Mouse (Mus musculus): ENCODE data around the gene Prdx3. TPM values are rescaled to one million over a fixed set of nuclear protein-coding genes. Genes with fewer than 3 reads are reported as not detected.

Gene Prdx3
- 97.8 and 99.4 TPM in 2 replicates for polyA plus RNA-seq (2012; rRNA removed)

DNA sequence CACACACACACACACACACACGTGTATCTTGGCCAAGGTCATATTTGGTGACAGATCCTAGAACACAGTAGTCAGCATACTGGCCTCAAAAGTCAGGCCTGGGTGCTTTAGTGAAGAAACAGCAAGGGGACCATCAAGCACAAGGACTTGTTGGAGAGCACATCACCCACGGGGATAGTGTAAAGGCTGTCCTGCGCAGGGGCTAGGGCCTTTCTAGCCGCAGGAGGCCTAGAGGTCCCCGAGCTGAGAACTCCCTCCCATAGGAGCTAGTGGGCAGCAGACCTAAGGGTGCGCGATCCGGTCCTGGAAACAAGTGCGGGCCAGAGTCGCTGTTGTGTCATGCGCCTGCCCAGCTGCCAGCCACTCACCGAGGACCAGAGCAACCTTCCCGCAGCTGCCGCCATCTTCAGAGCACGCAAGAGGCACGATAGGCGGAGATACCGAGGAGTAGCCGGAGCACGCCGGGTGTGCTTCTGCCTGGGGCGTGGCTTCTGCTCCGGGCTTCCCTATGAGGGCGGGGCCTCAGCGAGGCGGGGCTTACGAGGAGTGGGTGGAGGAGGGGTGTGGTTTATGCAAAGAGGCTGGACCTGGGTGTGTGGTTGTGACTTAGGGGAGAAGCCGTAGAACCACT is at the start of gene Prdx3:
Gene Prdx3, minus strand, starts transcription at position 493 of the 631 bp plus-strand sequence.
- DNase-seq (ENCODE audit: extremely low spot score in 1 of 2, low spot score in 1 of 2) = peak; percentile 92 to 96

DNA sequence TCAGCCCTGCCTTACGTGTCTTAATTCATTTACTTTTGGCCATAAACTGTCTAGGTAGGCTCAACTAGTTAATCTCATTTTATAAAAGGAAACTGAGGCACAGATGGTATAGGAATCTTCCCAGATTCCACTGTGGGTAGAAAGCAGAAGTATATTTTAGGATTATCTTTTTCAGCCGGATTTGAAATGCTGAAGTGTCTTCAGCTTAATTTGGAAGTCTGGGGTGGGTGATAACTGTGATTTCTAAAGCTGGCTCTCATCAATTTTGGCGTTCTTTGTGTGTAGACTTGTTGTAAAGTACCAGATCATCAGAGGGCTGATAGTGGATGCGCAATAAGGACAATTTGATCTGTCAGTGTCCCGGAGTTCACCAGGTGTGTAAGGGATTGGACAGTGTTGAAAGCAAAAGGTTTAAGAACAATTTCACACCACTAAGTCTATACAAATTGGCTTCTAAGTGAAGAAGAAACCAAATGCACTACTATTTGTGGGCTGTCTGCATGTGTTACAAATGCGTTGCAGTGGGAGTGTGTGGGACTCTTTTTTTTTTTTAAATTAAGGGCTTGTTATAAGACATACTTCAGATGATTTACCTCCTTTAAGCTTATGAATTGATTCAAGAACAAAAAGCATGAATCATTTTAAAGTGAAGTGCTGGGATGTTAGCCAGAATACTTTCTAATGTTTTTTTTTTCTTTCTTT is 42.7 kb upstream of the Prdx3 start:
- DNase-seq (ENCODE audit: extremely low spot score in 1 of 2, low spot score in 1 of 2) = peak; percentile 11 to 45

DNA sequence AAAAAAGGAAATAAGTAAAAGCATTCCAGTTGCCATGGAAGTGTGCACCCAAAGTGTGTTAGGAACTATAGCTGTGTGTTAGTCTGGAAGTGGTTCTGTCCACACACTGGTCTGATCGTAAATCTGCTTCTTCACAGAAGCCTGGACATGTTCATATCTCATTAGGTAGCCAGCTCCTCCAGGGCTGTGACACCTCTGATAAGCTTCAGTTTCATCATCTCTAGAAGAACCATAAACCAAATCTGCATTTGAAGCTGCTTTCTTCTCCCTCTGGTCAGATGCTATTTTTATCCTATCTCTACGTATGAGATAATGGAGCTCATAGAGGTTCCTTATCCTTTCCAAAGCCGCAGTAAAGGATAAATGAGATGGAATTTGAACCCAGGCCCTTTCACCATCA is 41.5 kb upstream of the Prdx3 start:
- no peak for DNase-seq (ENCODE audit: extremely low spot score in 1 of 2, low spot score in 1 of 2)

- no peak for DNase-seq (ENCODE audit: extremely low spot score in 1 of 2, low spot score in 1 of 2)
Measured at GRCm38 (mm10) chr19:60915236-60915635, 40.9 kb upstream of the Prdx3 start.

DNA sequence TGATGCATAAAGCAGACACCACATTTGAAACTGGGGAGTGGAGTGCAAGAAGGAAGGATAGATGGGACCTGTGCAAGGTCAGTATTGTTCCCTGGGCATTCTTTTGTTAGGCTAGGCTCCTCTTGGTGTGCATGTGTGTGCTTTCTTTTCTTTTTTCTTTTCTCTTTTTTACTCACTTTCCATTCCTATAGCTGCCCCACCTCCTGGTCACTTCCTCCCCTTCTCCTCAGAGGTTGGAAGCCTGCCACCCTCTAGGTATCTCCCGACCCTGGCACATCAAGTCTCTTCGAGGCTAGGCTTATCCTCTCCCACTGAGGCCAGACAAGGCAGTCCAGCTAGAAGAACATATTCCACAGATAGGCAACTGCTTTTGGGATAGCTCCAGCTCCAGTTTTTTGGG is 37.3 kb upstream of the Prdx3 start:
- DNase-seq (ENCODE audit: extremely low spot score in 1 of 2, low spot score in 1 of 2) = no peak

DNA sequence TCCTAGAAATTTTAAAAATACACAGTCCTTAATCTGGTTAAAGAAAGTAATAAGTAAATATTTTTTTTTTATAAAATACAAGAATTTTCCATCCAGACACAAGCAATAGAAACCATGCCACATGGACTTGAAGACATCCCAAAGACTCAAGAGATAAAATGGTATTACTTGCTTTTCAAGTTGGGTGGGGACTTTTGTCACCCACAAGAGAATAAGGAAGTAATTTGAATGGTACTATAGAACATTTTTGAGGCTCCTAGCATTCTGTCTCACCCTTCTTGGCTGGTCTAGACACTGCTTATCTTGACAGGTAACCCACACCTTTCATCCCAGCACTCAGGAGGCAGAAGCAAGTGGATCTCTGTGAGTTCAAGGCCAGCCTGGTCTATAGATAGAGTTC is 35.9 kb upstream of the Prdx3 start:
- no peak for DNase-seq (ENCODE audit: extremely low spot score in 1 of 2, low spot score in 1 of 2)

DNA sequence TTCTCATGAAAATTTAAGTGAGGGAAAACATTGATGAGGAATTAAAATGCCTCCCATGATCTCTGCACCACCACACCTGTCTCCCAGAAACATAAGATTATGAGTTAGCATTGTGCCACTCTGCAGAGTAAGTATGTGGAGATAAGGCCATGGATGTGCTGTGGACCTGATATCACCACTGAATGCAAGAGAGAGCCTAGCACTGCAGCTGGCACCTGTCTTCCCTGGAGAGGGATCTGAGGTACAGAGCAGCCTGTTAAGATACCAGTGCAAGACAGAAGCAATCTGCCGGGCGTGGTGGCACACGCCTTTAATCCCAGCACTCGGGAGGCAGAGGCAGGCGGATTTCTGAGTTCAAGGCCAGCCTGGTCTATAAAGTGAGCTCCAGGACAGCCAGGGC is 31.1 kb upstream of the Prdx3 start:
- no peak for DNase-seq (ENCODE audit: extremely low spot score in 1 of 2, low spot score in 1 of 2)

DNA sequence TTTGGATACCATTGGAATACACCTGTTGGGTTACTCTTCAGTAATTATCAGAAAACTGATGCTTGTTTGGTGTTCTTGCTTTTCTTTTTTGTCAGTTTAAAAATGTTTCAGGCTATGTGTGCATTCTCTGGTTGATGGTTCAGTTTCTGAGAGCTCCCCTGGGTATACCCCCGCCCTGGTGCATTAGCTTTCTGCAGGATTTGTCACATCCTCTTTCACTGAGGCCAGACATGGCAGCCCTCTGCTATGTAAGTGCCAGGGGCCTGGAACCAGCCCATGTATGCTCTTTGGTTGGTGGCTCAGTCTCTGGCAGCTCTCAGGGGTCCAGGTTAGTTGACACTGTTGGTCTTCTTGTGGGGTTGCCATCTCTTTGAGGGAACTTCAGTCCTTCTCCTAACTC is 29.6 kb upstream of the Prdx3 start:
- no peak for DNase-seq (ENCODE audit: extremely low spot score in 1 of 2, low spot score in 1 of 2)

DNA sequence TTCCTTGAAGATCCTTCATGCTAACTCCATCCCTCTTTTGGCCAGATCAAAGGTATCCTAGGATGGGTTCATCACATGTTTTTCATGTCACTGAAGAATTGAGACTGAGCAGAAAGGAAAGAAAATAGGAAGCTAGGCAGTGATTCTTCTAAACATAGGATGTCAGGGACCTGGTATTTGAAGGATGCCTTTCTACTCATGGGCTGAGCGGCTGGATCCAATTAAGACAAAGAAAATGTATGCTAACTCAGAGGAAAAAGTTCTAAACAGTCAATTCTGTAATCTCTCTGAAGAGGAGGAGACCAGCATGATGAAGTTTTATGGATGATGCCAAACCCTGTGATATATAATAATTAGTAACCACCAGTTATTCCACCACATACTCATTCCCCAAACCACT is 28.8 kb upstream of the Prdx3 start:
- DNase-seq (ENCODE audit: extremely low spot score in 1 of 2, low spot score in 1 of 2) = no peak

DNA sequence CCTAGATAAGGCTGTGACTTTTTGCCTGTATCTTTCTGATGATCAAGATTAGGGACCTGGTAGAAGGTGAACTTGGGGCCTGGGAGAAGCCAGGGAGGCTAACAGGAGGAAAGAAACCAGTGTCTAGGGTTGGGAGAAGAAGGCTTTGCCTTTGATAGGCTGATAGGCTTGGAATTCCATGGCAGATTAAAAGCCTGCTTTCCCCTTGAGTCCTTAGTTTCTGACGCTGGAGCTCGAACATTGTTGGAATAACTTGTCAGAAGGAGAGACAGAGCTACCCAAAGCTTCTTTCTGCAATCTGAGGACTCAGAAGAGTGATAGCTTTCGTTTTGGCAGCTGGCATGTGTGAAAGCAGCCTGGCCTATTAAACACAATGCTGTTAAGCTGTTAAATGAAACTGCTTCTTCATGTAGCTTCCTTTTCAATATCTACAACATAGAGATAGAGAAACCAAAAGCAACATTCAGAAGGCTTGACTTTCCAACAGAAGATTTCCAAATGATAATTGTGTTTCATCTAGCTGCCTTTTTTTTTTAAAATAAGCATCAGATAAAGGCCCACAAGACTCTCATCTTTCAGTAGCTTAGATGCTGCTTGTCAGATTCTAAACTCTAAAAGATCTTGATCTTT is 21.0 kb upstream of the Prdx3 start:
- DNase-seq (ENCODE audit: extremely low spot score in 1 of 2, low spot score in 1 of 2) = no peak

GRCm38 (mm10) chr19:60891934-60892547 is 17.7 kb upstream of the Prdx3 start:
- DNase-seq (ENCODE audit: extremely low spot score in 1 of 2, low spot score in 1 of 2) = peak in 1 of 2 experiments; percentile 74

- DNase-seq (ENCODE audit: extremely low spot score in 1 of 2, low spot score in 1 of 2) = no peak
Measured at GRCm38 (mm10) chr19:60891123-60891470, 16.7 kb upstream of the Prdx3 start.

GRCm38 (mm10) chr19:60890391-60891122 is 16.2 kb upstream of the Prdx3 start:
- peak in 1 of 2 experiments; percentile 14 for DNase-seq (ENCODE audit: extremely low spot score in 1 of 2, low spot score in 1 of 2)

- peak; percentile 92 to 96 for DNase-seq (ENCODE audit: extremely low spot score in 1 of 2, low spot score in 1 of 2)
Measured at GRCm38 (mm10) chr19:60889714-60890315, 15.5 kb upstream of the Prdx3 start, which contains the start of gene Grk5. Gene Grk5 (plus strand): TSS chr19:60889749.

GRCm38 (mm10) chr19:60889101-60889713 is 14.9 kb upstream of the Prdx3 start:
- no peak for DNase-seq (ENCODE audit: extremely low spot score in 1 of 2, low spot score in 1 of 2)

GRCm38 (mm10) chr19:60887637-60888036 is 13.3 kb upstream of the Prdx3 start:
- no peak for DNase-seq (ENCODE audit: extremely low spot score in 1 of 2, low spot score in 1 of 2)

DNA sequence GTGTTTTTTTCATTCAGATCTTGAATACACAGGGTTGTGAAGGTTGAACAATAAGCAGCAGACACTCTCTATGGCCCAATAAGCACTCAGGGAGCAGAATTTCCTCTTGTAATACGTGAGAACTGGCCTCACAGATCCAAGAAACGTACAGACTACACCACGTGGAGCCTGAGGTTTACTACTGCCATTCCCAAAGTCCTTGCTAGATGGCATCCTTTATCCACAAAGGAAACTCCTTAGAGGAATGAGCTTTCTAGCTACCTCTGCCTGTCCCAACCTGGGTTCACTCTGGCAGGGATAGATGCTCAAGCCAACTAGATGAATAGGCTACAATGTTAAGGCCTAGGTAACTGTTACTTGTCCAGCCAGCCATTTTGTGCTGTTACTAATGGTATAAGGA is 8.8 kb upstream of the Prdx3 start:
- peak; percentile 28 to 79 for DNase-seq (ENCODE audit: extremely low spot score in 1 of 2, low spot score in 1 of 2)

GRCm38 (mm10) chr19:60873501-60873900 is 855 bp downstream of the Prdx3 start:
- peak; percentile 14 to 37 for DNase-seq (ENCODE audit: extremely low spot score in 1 of 2, low spot score in 1 of 2)

- DNase-seq (ENCODE audit: extremely low spot score in 1 of 2, low spot score in 1 of 2) = no peak
Measured at GRCm38 (mm10) chr19:60872272-60872671, 2.1 kb downstream of the Prdx3 start.

DNA sequence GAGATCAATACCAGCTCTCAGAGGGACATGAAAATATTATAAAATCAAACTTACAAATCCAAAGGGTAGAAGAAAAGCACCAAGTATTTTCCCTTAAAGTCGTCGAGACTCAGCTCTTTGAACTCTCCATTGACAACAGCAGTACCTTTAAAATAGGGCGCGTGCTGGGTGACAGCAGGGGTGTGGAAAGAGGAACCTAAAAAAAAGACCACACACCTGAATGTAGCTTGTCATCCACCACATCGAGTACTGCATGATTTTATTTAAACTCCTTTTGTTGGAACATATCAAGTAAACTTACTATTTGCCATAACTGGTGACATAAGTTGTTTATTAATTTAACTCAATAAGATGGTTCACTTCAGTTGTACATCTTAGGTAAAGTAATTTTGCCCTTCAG is 3.0 kb downstream of the Prdx3 start:
- DNase-seq (ENCODE audit: extremely low spot score in 1 of 2, low spot score in 1 of 2) = no peak
